Mouse (Mus musculus) CD4-positive helper T cell, adult 2 months (primary cell): ENCODE measurements at regions not wholly inside any gene's neighbourhood (a gene's known extent, or its start where the extent isn't known, plus 50 kb on each side); places are given as distances from the start of the nearest gene placed in this dataset.

ENCODE experiments used
- DNase-seq: peaks from one replicate; pipeline ENCODE4 v3.0.0-alpha.2; 2012; ENCODE audit warnings: low read depth, missing footprints, low spot score

DNA sequence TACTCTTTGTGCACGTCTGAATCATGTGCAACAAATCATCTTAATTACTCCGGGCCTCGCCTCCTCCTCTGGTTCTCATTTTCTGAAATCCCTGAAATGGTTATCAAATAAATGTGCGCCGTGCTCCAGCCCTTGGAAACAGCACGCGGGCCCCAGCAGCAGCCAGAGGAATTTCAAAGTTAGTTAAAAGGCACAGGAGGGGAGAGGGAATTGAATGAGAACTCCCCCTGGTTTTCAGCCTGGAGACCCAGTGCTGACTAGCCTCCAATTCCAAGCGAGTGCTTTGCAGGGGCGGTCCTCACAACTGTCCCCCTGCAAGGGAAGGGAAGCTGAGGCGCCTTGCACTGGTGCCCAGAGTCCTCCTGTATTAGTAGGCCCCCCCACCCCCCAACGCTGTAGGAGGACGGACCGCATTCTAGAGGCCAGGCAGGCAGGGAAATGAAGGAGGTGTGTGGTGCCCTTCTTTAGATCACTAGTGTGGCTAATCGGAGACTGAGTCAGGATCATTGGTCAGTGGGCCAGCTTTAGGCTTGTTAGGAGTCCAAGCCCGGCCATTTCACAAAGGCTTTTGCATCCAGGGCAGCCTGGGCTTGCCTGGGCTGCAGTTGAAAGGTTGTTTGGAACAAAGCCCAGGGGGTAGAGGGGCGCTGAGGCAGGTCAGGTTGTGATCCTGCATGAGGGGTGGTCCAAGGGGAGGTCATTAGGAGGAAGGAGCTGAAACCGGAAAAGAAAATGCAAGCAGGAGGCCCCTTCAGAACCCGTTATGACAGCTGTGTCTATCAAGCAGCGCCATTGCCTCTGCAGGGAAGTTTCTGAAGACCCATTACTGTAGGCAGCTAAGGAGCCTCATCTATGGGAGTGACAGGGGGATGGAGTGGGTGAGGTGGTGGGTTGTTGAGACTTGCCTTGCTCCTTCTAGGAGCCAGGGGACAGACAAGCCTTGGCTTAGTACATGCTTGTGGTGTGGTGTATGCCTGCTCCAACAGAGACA is 80.3 kb upstream of the Igfbp7 start:
- no peak for DNase-seq

DNA sequence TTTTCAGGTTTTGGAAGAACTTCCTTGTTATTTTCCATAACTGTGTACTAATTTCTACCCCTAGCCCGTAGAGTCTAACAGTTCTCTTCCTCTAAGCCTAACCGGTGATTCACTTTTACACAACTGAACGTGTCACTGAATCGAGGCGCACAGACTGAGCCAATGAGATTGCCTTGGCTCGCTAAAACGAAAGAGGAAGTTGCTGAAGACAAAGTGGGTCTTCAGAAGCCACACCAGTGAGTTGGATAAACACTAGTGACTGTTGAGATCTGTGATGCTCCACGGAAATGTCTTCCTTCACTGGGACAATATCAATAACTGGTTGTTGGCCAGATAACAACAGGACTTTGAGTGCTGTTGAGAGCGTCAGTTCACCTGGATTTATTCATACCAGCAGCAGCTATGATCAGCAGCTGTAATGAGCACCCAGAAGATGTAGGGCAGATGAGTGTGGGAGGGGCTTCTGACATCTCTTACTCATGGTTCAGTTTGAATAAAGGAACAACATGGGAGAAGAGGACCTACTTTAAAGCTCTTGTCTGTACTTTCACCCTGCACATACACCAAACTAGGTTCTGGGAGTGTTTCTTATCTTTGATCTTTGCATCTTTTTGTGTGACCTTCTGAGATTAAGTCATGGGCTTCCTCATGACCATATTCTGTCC is 75.3 kb upstream of the Igfbp7 start:
- DNase-seq = peak; percentile 31

DNA sequence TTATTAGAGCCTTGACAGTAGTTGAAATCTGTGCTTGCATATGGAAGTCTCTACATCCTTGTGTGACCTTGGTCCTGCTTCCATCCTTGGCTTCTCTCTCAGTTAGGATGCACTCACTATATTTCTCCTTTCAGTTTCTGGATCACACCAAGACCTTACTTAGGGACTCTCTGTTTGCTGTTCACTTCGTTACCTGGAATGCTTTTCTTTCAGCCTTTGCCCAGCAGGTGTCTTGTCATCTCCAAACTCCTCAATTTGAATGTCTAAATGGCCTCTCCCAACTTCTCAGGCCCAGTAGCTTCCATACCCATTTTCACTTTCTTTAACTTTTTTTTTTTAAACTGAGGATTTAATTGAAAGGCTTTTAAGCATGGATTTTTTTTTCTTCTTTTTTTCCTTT is 74.0 kb upstream of the Igfbp7 start:
- no peak for DNase-seq

DNA sequence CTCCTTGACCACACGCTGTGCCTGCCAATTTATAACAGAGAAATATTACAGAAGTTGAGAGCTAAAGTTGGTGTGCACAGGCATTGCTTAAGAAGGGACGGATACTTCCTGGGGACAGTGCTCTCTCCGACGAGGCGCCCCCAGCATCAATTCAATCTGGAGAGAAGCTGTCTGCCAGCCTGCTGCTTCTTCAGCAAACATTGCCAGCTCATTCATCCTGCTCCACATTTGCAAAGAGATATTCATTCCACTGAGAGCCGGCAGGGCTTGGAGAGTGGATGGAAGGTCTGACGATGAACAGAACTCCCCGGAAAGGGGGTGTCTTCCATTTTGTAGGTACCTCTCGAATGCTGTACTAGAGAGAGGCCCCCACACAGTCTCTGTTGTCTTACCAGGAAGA is 70.0 kb upstream of the Igfbp7 start:
- DNase-seq = no peak

DNA sequence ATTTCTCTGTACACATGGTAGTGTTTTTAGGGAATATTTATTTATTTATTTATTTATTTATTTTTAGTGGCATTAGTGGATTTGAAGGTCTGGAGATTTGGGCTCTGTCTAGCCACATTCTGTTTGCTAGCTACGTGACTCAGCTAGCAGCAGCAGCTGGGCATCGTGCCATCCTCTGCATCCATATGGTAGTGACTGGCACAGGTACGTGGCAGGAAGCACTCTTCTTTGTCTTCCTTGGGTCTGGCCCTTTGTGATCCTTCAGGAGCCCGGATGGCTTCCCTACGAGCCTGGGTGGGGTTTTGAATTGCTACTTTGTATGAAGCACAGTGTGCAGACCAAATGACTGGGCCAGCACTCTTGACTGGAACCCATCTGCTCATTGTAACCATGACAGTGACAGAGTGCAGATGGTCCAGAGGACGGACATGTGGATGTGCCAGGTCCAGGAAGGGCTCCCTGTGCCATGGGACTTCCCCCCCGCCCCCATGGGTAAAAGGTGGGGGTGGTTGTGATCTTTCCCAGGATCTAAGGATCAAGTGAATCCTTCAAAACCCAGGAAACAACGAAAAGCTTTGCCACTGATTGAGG is 66.2 kb upstream of the Igfbp7 start:
- no peak for DNase-seq

DNA sequence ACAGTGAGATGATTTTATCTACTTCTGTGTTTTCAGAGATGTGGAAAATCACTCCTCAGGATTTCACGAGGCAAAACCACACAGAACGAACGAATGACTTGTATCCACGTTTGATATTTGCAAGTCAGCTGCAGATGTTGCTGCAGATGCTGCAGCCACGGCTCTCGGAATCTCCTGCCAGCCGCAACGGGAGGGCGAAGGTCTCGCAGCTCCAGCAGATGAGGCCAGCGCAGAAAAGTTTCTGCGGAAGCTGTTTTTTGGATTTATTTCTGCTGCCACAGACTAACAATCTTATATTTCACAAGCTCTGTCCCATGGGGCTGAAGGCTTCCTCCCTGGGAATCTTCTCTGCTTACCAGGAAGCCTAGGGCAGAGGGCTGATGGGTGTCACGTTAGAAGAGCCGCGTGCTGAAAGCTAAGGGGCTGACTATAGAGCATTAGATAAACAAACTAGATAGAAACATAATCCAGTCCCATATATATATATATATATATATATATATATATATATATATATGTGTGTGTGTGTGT is 61.5 kb upstream of the Igfbp7 start:
- DNase-seq = no peak

DNA sequence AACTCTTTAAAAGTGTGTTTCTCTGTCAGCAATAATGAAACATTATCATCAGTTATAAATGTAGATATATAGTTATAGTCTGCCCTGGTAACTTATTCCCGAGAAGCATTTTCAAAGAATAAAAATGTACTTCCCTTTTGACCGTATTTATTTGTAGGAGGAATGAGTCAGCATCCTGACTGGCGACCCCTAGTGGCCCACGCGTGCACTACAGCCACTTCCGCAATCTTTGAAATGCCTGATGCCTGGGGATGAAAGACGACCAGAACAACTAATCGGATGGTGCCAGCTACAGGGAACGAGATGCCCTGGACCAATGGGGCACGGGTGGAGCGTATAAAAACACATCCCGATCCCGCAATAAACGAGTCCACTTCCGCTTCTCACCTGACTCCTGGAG is 60.6 kb upstream of the Igfbp7 start:
- DNase-seq = peak; percentile 69

DNA sequence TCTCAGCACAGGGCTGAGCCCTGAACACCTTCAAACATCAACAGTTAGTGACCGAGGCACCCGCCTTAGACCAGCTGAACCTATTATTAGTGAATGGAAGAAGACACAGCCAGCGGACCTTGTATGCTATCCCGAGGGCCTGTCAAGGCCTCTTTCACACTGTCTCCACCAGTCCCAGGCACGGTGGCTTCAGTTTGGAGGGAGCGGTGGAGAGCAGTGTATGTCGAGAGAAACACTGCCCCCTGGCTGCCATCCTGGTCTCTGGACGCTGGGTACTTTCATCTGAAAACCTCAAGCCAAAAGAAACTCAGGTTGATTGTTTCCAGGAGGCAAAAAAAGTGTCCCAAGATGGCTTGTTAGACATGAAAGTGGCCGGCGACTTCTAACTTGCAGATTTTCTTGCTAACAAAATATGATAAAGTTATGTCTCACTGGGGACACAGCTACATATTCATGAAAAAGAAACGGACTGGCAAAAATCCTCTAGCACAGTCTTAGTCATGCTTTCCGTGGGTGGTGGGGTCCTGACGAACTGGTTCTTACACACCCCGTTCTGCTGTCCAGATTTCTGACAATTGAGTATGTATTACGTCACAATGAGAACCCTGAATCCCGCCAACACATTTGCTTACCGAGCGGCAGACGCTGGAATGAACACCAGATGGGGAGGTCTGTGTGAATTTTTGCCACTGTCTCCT is 57.2 kb upstream of the Igfbp7 start:
- peak; percentile 33 for DNase-seq

DNA sequence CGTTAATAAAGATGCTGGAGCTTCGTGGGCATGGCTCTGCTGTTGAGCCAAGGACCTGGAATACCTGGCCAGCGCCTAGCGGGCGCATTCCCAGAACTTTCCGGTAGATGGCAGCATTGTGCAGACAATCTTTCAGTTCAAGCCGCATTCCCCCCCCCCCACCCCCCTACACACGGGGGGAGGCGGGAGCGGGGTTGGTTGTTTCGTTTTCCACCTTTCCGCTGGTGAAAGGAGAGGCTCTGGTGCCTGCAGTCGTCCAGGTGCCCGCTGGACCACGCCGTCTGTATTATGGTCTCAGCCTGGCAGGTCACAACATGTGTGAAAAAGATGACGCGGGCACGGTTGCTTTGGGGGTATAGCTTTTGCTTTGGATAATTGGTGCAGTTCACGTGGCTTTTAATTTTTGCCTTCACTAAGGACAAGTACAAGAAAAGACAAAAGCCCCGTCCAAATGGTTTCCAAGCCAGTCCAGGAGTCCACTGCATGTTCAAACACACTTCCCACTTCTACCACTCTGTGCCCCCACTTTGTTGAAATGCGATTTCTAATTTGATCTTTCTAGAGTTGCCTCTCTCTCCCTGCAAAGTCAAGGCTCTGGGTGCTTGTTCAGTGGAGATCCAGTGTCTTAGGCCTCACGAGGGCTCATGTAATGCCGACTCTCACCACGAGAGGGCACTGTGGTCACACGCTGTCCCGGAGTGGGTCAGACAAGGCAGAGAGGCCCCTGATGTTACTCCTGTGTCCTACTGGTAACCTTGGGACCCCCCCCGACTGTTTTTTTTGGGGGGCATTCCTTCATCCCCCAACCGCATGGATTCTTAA is 52.3 kb upstream of the Igfbp7 start:
- peak; percentile 88 for DNase-seq
